Mouse (Mus musculus): ENCODE data around the gene Ppp3ca.

- TF ChIP-seq CTCF (IDR thresholded peaks at IDR 0.05; ENCODE audit: extremely low read depth, insufficient read depth, insufficient read length, insufficient replicate concordance) = no peak
- TF ChIP-seq POLR2A (IDR thresholded peaks at IDR 0.05; ENCODE audit: low read depth, low read length) = no peak
These were observed 160.8 kb downstream of the Ppp3ca start for GRCm38 (mm10) chr3:136830687-136831220.
